Mouse (Mus musculus): ENCODE measurements around the gene 1700030J22Rik. TPM values are rescaled to one million over a fixed set of nuclear protein-coding genes. Genes with fewer than 3 reads are reported as not detected.
A peak's percentile ranks its signal among the peaks of the same experiment; 100 is the strongest.

1700030J22Rik gene
- polyA plus RNA-seq (2015; fragmentation: Nextera tagmentation; extraction: Ambion mirVana) = 0.58 and 0.77 TPM in 2 replicates

- ATAC-seq (replicated peaks; ENCODE audit: insufficient number of reproducible peaks, insufficient read depth, low FRiP score, low read depth) = peak; percentile 99
- H3K27ac ChIP-seq = no peak within 1 kb of the TSS
- under 1% methylated on average over 46 of the region's 46 CpGs for WGBS
- peak within 1 kb of the TSS; percentile 82 for H3K4me3 ChIP-seq
- H3K4me1 ChIP-seq (replicated peaks) = peaks cover 13% of the 10 kb centered on the region
- peak within 1 kb of the TSS; percentile 94 for H3K4me2 ChIP-seq
- H3K9ac ChIP-seq = peak within 1 kb of the TSS; percentile 53
- no peaks in the 10 kb centered on the region for H3K9me3 ChIP-seq (replicated peaks)
- H3K27me3 ChIP-seq = no peaks in the 10 kb centered on the region
- H3K36me3 ChIP-seq = peaks cover 18% of the 10 kb centered on the region
Measured at GRCm38 (mm10) chr8:116978631-116979256, at the start of gene 1700030J22Rik. 1700030J22Rik (minus strand) TSS chr8:116978959.

- Histone ChIP-seq H3K4me2 (no peak overlapping the region), H3K9ac (no peak overlapping the region), H3K4me3 (no peak overlapping the region), H3K4me1 (replicated peaks) (no peaks in the 10 kb centered on the region), H3K27me3 (no peaks in the 10 kb centered on the region), H3K27ac (no peak overlapping the region), H3K36me3 (no peaks in the 10 kb centered on the region), H3K9me3 (replicated peaks) (no peaks in the 10 kb centered on the region)
- WGBS = 88% methylated on average over 5 of the region's 5 CpGs
- ATAC-seq (replicated peaks; ENCODE audit: insufficient number of reproducible peaks, insufficient read depth, low FRiP score, low read depth) = no peak
Measured at GRCm38 (mm10) chr8:117027601-117028000, 48.8 kb upstream of the 1700030J22Rik start.

GRCm38 (mm10) chr8:117022297-117022993, 43.7 kb upstream of the 1700030J22Rik start:
- no peaks in the 10 kb centered on the region for H3K4me1 ChIP-seq (replicated peaks)
- ATAC-seq (replicated peaks; ENCODE audit: insufficient number of reproducible peaks, insufficient read depth, low FRiP score, low read depth) = no peak
- no peak overlapping the region for H3K4me2 ChIP-seq
- no peak overlapping the region for H3K27ac ChIP-seq
- H3K4me3 ChIP-seq = no peak overlapping the region
- no peaks in the 10 kb centered on the region for H3K27me3 ChIP-seq
- no peak overlapping the region for H3K9ac ChIP-seq
- 57% methylated on average over 1 of the region's 1 CpGs for WGBS
- H3K9me3 ChIP-seq (replicated peaks) = no peaks in the 10 kb centered on the region
- no peaks in the 10 kb centered on the region for H3K36me3 ChIP-seq

GRCm38 (mm10) chr8:117019323-117020275, 40.8 kb upstream of the 1700030J22Rik start:
- H3K27ac ChIP-seq = no peak overlapping the region
- H3K9me3 ChIP-seq (replicated peaks) = no peaks in the 10 kb centered on the region
- ATAC-seq (replicated peaks; ENCODE audit: insufficient number of reproducible peaks, insufficient read depth, low FRiP score, low read depth) = no peak
- no peaks in the 10 kb centered on the region for H3K4me1 ChIP-seq (replicated peaks)
- no peaks in the 10 kb centered on the region for H3K36me3 ChIP-seq
- 0 out of 2 replicates have a peak, but pooled peaks cover 2% of the 10 kb centered on the region for H3K27me3 ChIP-seq
- H3K9ac ChIP-seq = no peak overlapping the region
- 66% methylated on average over 18 of the region's 18 CpGs for WGBS
- H3K4me2 ChIP-seq = no peak overlapping the region
- H3K4me3 ChIP-seq = no peak overlapping the region

GRCm38 (mm10) chr8:117017896-117018295, 39.1 kb upstream of the 1700030J22Rik start:
- H3K4me3 ChIP-seq = no peak overlapping the region
- H3K9me3 ChIP-seq (replicated peaks) = no peaks in the 10 kb centered on the region
- 91% methylated on average over 4 of the region's 4 CpGs for WGBS

GRCm38 (mm10) chr8:117017006-117017405, 38.2 kb upstream of the 1700030J22Rik start:
- Histone ChIP-seq H3K4me3 (no peak overlapping the region), H3K4me2 (no peak overlapping the region), H3K27ac (no peak overlapping the region), H3K4me1 (replicated peaks) (no peaks in the 10 kb centered on the region), H3K9ac (no peak overlapping the region), H3K36me3 (no peaks in the 10 kb centered on the region), H3K9me3 (replicated peaks) (no peaks in the 10 kb centered on the region), H3K27me3 (0 out of 2 replicates have a peak, but pooled peaks cover 2% of the 10 kb centered on the region)
- 66% methylated on average over 8 of the region's 8 CpGs for WGBS
- ATAC-seq (replicated peaks; ENCODE audit: insufficient number of reproducible peaks, insufficient read depth, low FRiP score, low read depth) = no peak

More at GRCm38 (mm10) chr8:117017896-117018295, 39.1 kb upstream of the 1700030J22Rik start:
- Histone ChIP-seq H3K9ac (no peak overlapping the region), H3K27ac (no peak overlapping the region), H3K4me1 (replicated peaks) (no peaks in the 10 kb centered on the region), H3K36me3 (no peaks in the 10 kb centered on the region), H3K4me2 (no peak overlapping the region), H3K27me3 (0 out of 2 replicates have a peak, but pooled peaks cover 2% of the 10 kb centered on the region)
- no peak for ATAC-seq (replicated peaks; ENCODE audit: insufficient number of reproducible peaks, insufficient read depth, low FRiP score, low read depth)

- H3K27me3 ChIP-seq = 0 out of 2 replicates have a peak, but pooled peaks cover 2% of the 10 kb centered on the region
- H3K36me3 ChIP-seq = no peaks in the 10 kb centered on the region
- no peak overlapping the region for H3K4me2 ChIP-seq
- ATAC-seq (replicated peaks; ENCODE audit: insufficient number of reproducible peaks, insufficient read depth, low FRiP score, low read depth) = no peak
- H3K4me3 ChIP-seq = no peak overlapping the region
- 61% methylated on average over 4 of the region's 4 CpGs for WGBS
- H3K27ac ChIP-seq = no peak overlapping the region
- no peaks in the 10 kb centered on the region for H3K9me3 ChIP-seq (replicated peaks)
- no peak overlapping the region for H3K9ac ChIP-seq
- H3K4me1 ChIP-seq (replicated peaks) = no peaks in the 10 kb centered on the region
Measured at GRCm38 (mm10) chr8:117015670-117016069, 36.9 kb upstream of the 1700030J22Rik start.

- Histone ChIP-seq H3K4me2 (no peak overlapping the region), H3K27me3 (no peaks in the 10 kb centered on the region), H3K4me1 (replicated peaks) (no peaks in the 10 kb centered on the region), H3K4me3 (no peak overlapping the region), H3K36me3 (no peaks in the 10 kb centered on the region), H3K9me3 (replicated peaks) (no peaks in the 10 kb centered on the region), H3K9ac (no peak overlapping the region), H3K27ac (no peak overlapping the region)
- ATAC-seq (replicated peaks; ENCODE audit: insufficient number of reproducible peaks, insufficient read depth, low FRiP score, low read depth) = no peak
- 88% methylated on average over 9 of the region's 9 CpGs for WGBS
Measured at GRCm38 (mm10) chr8:117011366-117011765, 32.6 kb upstream of the 1700030J22Rik start.

- Histone ChIP-seq H3K27me3 (no peaks in the 10 kb centered on the region), H3K9ac (peak overlapping the region; percentile 53; the same call in 1 of the 2 replicates)
- no peak for ATAC-seq (replicated peaks; ENCODE audit: insufficient number of reproducible peaks, insufficient read depth, low FRiP score, low read depth)
Measured at GRCm38 (mm10) chr8:116994016-116994716, 15.4 kb upstream of the 1700030J22Rik start.

GRCm38 (mm10) chr8:116993095-116993867, 14.5 kb upstream of the 1700030J22Rik start, which contains the start of gene Gcsh:
Gcsh (minus strand) TSS chr8:116993537.
- ATAC-seq (replicated peaks; ENCODE audit: insufficient number of reproducible peaks, insufficient read depth, low FRiP score, low read depth) = peak; percentile 100
- peak within 1 kb of the TSS; percentile 71 for H3K9ac ChIP-seq
- WGBS = under 1% methylated on average over 56 of the region's 56 CpGs
- H3K27ac ChIP-seq = peak within 1 kb of the TSS; percentile 79
- peak within 1 kb of the TSS; percentile 96 for H3K4me2 ChIP-seq
- peaks cover 16% of the 10 kb centered on the region for H3K4me1 ChIP-seq (replicated peaks)
- peak within 1 kb of the TSS; percentile 64 for H3K4me3 ChIP-seq
- no peaks in the 10 kb centered on the region for H3K27me3 ChIP-seq
- H3K36me3 ChIP-seq = no peaks in the 10 kb centered on the region
- no peaks in the 10 kb centered on the region for H3K9me3 ChIP-seq (replicated peaks)

More at GRCm38 (mm10) chr8:116994016-116994716, 15.4 kb upstream of the 1700030J22Rik start:
- 56% methylated on average over 11 of the region's 11 CpGs for WGBS
- H3K9me3 ChIP-seq (replicated peaks) = no peaks in the 10 kb centered on the region
- H3K27ac ChIP-seq = peak overlapping the region; percentile 71
- peak overlapping the region; percentile 96 for H3K4me2 ChIP-seq
- peak overlapping the region; percentile 64 for H3K4me3 ChIP-seq
- H3K4me1 ChIP-seq (replicated peaks) = peaks cover 16% of the 10 kb centered on the region
- no peaks in the 10 kb centered on the region for H3K36me3 ChIP-seq
